Mouse (Mus musculus): Measurements from ENCODE around the gene Mcpt8. TPM values are rescaled to one million over a fixed set of nuclear protein-coding genes. Genes with fewer than 3 reads are reported as not detected.
"Not testable (repeated sequence)": the region's sequence is repeated elsewhere in the genome, so short reads cannot be mapped to it uniquely, and the experiment has no call there.

Gene Mcpt8
- polyA plus RNA-seq, 1 experiment = not detected

GRCm38 (mm10) chr14:56093353-56093752, 8.3 kb upstream of the Mcpt8 start:
- no peaks in the 10 kb centered on the region for H3K36me3 ChIP-seq (ENCODE audit: control insufficient read depth, insufficient read depth, low read length)
- no peak overlapping the region for H3K4me3 ChIP-seq (ENCODE audit: control insufficient read depth, insufficient read depth, low read length)
- H3K27ac ChIP-seq (ENCODE audit: control insufficient read depth, insufficient read depth, low read length) = no peak overlapping the region
- no peaks in the 10 kb centered on the region for H3K4me1 ChIP-seq (replicated peaks; ENCODE audit: control insufficient read depth, insufficient read depth, low read length)
- H3K27me3 ChIP-seq (ENCODE audit: control insufficient read depth, insufficient read depth, low read length) = no peaks in the 10 kb centered on the region
- no peak for DNase-seq
- WGBS = 41% methylated on average over 2 of the region's 2 CpGs
- TF ChIP-seq CTCF (IDR thresholded peaks at IDR 0.05; ENCODE audit: borderline replicate concordance, control insufficient read depth, extremely low read depth, insufficient read depth, low read length, poor library complexity) (no peak), POLR2A (IDR thresholded peaks at IDR 0.05; ENCODE audit: control insufficient read depth, extremely low read depth, insufficient read depth, low read length, poor library complexity) (no peak)

GRCm38 (mm10) chr14:56086711-56087110, 1.6 kb upstream of the Mcpt8 start:
- WGBS = 81% methylated on average over 3 of the region's 3 CpGs
- Histone ChIP-seq H3K27ac (ENCODE audit: control insufficient read depth, insufficient read depth, low read length) (no peak overlapping the region), H3K4me3 (ENCODE audit: control insufficient read depth, insufficient read depth, low read length) (no peak overlapping the region), H3K4me1 (replicated peaks; ENCODE audit: control insufficient read depth, insufficient read depth, low read length) (no peaks in the 10 kb centered on the region), H3K27me3 (ENCODE audit: control insufficient read depth, insufficient read depth, low read length) (no peaks in the 10 kb centered on the region), H3K36me3 (ENCODE audit: control insufficient read depth, insufficient read depth, low read length) (no peaks in the 10 kb centered on the region)
- TF ChIP-seq POLR2A (IDR thresholded peaks at IDR 0.05; ENCODE audit: control insufficient read depth, extremely low read depth, insufficient read depth, low read length, poor library complexity) (no peak), CTCF (IDR thresholded peaks at IDR 0.05; ENCODE audit: borderline replicate concordance, control insufficient read depth, extremely low read depth, insufficient read depth, low read length, poor library complexity) (no peak)
- DNase-seq = no peak

- no peak overlapping the region for H3K27ac ChIP-seq (ENCODE audit: control insufficient read depth, insufficient read depth, low read length)
Observed at GRCm38 (mm10) chr14:56082016-56082415, 3.1 kb downstream of the Mcpt8 start.

GRCm38 (mm10) chr14:56062213-56062612, 22.9 kb downstream of the Mcpt8 start, which contains the start of gene Mcpt4:
TSS of gene Mcpt4 (minus strand) at chr14:56062313.
- DNase-seq; H3K36me3 ChIP-seq (ENCODE audit: control insufficient read depth, insufficient read depth, low read length); H3K27ac ChIP-seq (ENCODE audit: control insufficient read depth, insufficient read depth, low read length); H3K27me3 ChIP-seq (ENCODE audit: control insufficient read depth, insufficient read depth, low read length); H3K4me3 ChIP-seq (ENCODE audit: control insufficient read depth, insufficient read depth, low read length); H3K4me1 ChIP-seq (replicated peaks; ENCODE audit: control insufficient read depth, insufficient read depth, low read length): not testable (repeated sequence)
- 72% methylated on average over 3 of the region's 3 CpGs for WGBS

More at GRCm38 (mm10) chr14:56082016-56082415, 3.1 kb downstream of the Mcpt8 start:
- Histone ChIP-seq H3K27me3 (ENCODE audit: control insufficient read depth, insufficient read depth, low read length) (no peaks in the 10 kb centered on the region), H3K4me1 (replicated peaks; ENCODE audit: control insufficient read depth, insufficient read depth, low read length) (no peaks in the 10 kb centered on the region), H3K4me3 (ENCODE audit: control insufficient read depth, insufficient read depth, low read length) (no peak overlapping the region), H3K36me3 (ENCODE audit: control insufficient read depth, insufficient read depth, low read length) (no peaks in the 10 kb centered on the region)
- WGBS = 64% methylated on average over 4 of the region's 4 CpGs
- TF ChIP-seq CTCF (IDR thresholded peaks at IDR 0.05; ENCODE audit: borderline replicate concordance, control insufficient read depth, extremely low read depth, insufficient read depth, low read length, poor library complexity) (no peak), POLR2A (IDR thresholded peaks at IDR 0.05; ENCODE audit: control insufficient read depth, extremely low read depth, insufficient read depth, low read length, poor library complexity) (no peak)
- no peak for DNase-seq

GRCm38 (mm10) chr14:56057722-56058121, 27.4 kb downstream of the Mcpt8 start:
- Histone ChIP-seq H3K4me3 (ENCODE audit: control insufficient read depth, insufficient read depth, low read length) (no peak overlapping the region), H3K36me3 (ENCODE audit: control insufficient read depth, insufficient read depth, low read length) (no peaks in the 10 kb centered on the region), H3K4me1 (replicated peaks; ENCODE audit: control insufficient read depth, insufficient read depth, low read length) (no peaks in the 10 kb centered on the region), H3K27ac (ENCODE audit: control insufficient read depth, insufficient read depth, low read length) (no peak overlapping the region), H3K27me3 (ENCODE audit: control insufficient read depth, insufficient read depth, low read length) (no peaks in the 10 kb centered on the region)
- 96% methylated on average over 4 of the region's 4 CpGs for WGBS
- TF ChIP-seq POLR2A (IDR thresholded peaks at IDR 0.05; ENCODE audit: control insufficient read depth, extremely low read depth, insufficient read depth, low read length, poor library complexity) (no peak), CTCF (IDR thresholded peaks at IDR 0.05; ENCODE audit: borderline replicate concordance, control insufficient read depth, extremely low read depth, insufficient read depth, low read length, poor library complexity) (no peak)
- DNase-seq = no peak

DNA sequence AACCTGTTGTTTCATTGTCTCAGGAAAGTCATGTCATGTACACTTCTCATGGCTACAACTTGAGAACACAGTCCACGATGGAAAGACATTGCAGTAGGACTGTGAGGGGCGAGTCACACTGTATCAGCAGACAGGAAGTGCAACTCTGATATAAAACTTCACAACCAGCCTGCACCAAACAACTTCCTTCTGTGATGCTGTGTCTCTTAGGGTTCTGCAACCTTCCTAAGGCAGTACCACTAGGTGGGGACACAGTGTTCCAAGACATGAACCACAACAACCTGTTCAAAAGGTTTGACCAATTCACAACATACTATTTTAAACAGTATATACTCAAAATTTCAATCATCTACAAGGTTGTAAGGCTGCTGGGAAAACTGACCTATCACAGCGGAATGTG, 29.7 kb downstream of the Mcpt8 start:
- 63% methylated on average over 3 of the region's 3 CpGs for WGBS

DNA sequence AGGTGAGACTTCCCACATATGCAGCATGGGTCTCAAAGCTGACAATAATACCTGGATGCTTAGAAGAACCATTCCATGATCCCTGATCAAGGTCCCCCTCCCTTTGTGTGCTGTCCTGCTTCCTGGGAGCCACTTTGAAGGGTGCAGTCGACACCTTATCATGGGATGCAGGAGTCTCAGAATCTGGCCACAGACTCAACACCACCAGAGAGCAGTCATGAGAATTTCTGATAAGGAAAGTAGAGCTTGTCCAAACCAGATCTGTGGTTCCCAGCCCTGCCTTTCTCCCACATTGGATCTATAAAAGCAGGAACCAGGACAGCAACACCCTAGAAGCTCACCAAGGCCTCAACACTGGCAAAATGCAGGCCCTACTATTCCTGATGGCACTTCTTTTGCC, 43.3 kb downstream of the Mcpt8 start, which contains the start of gene Mcpt2:
Gene Mcpt2 (plus strand): TSS at position 250 of the 400 bp plus-strand sequence.
- WGBS = 88% methylated on average over 1 of the region's 1 CpGs
- not testable (repeated sequence) for H3K36me3 ChIP-seq (ENCODE audit: control insufficient read depth, insufficient read depth, low read length); H3K4me3 ChIP-seq (ENCODE audit: control insufficient read depth, insufficient read depth, low read length); H3K4me1 ChIP-seq (replicated peaks; ENCODE audit: control insufficient read depth, insufficient read depth, low read length); H3K27ac ChIP-seq (ENCODE audit: control insufficient read depth, insufficient read depth, low read length); H3K27me3 ChIP-seq (ENCODE audit: control insufficient read depth, insufficient read depth, low read length); DNase-seq

More for the DNA sequence above, 29.7 kb downstream of the Mcpt8 start:
- TF ChIP-seq POLR2A (IDR thresholded peaks at IDR 0.05; ENCODE audit: control insufficient read depth, extremely low read depth, insufficient read depth, low read length, poor library complexity) (no peak), CTCF (IDR thresholded peaks at IDR 0.05; ENCODE audit: borderline replicate concordance, control insufficient read depth, extremely low read depth, insufficient read depth, low read length, poor library complexity) (no peak)
- H3K36me3 ChIP-seq (ENCODE audit: control insufficient read depth, insufficient read depth, low read length) = no peaks in the 10 kb centered on the region
- H3K27ac ChIP-seq (ENCODE audit: control insufficient read depth, insufficient read depth, low read length) = no peak overlapping the region
- H3K27me3 ChIP-seq (ENCODE audit: control insufficient read depth, insufficient read depth, low read length) = no peaks in the 10 kb centered on the region
- no peak for DNase-seq
- H3K4me1 ChIP-seq (replicated peaks; ENCODE audit: control insufficient read depth, insufficient read depth, low read length) = no peaks in the 10 kb centered on the region
- H3K4me3 ChIP-seq (ENCODE audit: control insufficient read depth, insufficient read depth, low read length) = no peak overlapping the region
